Mouse (Mus musculus): ENCODE data around the gene Otog.

DNA sequence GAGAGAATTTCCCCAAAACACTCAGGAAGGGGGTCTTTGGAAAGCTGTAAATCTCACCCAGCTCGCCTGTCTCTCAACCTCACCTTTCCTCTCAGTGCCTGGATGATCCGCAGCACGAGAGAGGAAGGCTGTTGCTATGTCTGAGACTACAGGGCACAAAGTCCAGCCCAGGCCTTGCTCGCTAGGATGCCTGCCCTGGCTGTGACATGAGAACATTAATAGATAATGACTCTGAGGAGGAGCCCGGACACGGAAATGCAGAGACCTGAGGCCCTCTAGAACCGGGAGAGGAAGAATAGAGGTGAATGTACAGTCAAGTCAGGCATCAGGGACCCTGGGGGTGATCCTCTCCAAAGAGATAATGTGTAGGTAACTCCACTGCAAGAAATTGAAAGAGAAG lies 3.6 kb upstream of the Otog start:
- TF ChIP-seq POLR2A (IDR thresholded peaks at IDR 0.05; ENCODE audit: insufficient read length, low read depth) (no peak), USF1 (IDR thresholded peaks at IDR 0.05; ENCODE audit: low read depth) (no peak), E2F4 (IDR thresholded peaks at IDR 0.05; ENCODE audit: insufficient read depth) (no peak), POLR2AphosphoS2 (IDR thresholded peaks at IDR 0.05; ENCODE audit: insufficient read length, low read depth) (no peak), MAX (IDR thresholded peaks at IDR 0.05; ENCODE audit: low read depth) (no peak), TCF12 (IDR thresholded peaks at IDR 0.05; ENCODE audit: insufficient read depth, poor library complexity, severe bottlenecking) (no peak), MYOD1 (IDR thresholded peaks at IDR 0.05; ENCODE audit: control insufficient read depth in 1 of 3, insufficient read length in 2 of 3, low read depth in 2 of 3) (no peak)

Data from myocyte (in vitro differentiated cells).